Mouse (Mus musculus) heart, embryonic 14.5 days (tissue): ENCODE data around the gene Vps45. TPM values are rescaled to one million over a fixed set of nuclear protein-coding genes. Genes with fewer than 3 reads are reported as not detected.
"Not testable (repeated sequence)": the region's sequence is repeated elsewhere in the genome, so short reads cannot be mapped to it uniquely, and the experiment has no call there.

ENCODE experiments used
- ATAC-seq: fragments of 200-750 bp; cut with Nextera tagmentation; 2 replicates; pipeline ENCODE4 v1.8.0; 2017; ENCODE audit warnings: low read depth, moderate TSS enrichment; ENCODE audit not compliant: insufficient number of reproducible peaks, insufficient read depth, low FRiP score
- H3K27ac ChIP-seq, 2 experiments: fragments of 200-500 bp in 1 of 2; fragments of 300-500 bp in 1 of 2; sonication (generic) in 1 of 2; replicated peaks in 1 of 2; 2 replicates each; pipeline ENCODE4 v1.5.1; 2012 to 2014; ENCODE audit warnings: low read depth in 2 of 2, low read length in 2 of 2, control low read depth in 1 of 2, mild to moderate bottlenecking in 1 of 2, mixed read lengths in 1 of 2; ENCODE audit not compliant: control insufficient read depth in 1 of 2, insufficient read depth in 1 of 2
- H3K27me3 ChIP-seq: fragments of 300-500 bp; sonication (generic); 2 replicates; pipeline ENCODE4 v1.6.1; 2014; ENCODE audit warnings: mild to moderate bottlenecking, low read length, control low read depth; ENCODE audit not compliant: control insufficient read depth, insufficient read depth
- H3K36me3 ChIP-seq: fragments of 300-500 bp; sonication (generic); 2 replicates; pipeline ENCODE4 v1.6.1; 2014; ENCODE audit warnings: mild to moderate bottlenecking, control low read depth, low read length, mixed read lengths; ENCODE audit not compliant: control insufficient read depth, insufficient read depth
- H3K4me1 ChIP-seq, 2 experiments: fragments of 200-500 bp in 1 of 2; fragments of 300-500 bp in 1 of 2; sonication (generic) in 1 of 2; 2 replicates each; pipeline ENCODE4 v1.6.1; 2012 to 2014; ENCODE audit warnings: low read length in 2 of 2, control low read depth in 1 of 2, mixed read lengths in 1 of 2; ENCODE audit not compliant: control insufficient read depth in 2 of 2, insufficient read depth in 2 of 2
- H3K4me2 ChIP-seq: fragments of 300-500 bp; sonication (generic); 2 replicates; pipeline ENCODE4 v1.6.1; 2014; ENCODE audit warnings: mild to moderate bottlenecking, low read length
- H3K4me3 ChIP-seq, 2 experiments: fragments of 200-500 bp in 1 of 2; fragments of 300-500 bp in 1 of 2; sonication (generic) in 1 of 2; 2 replicates each; pipeline ENCODE4 v1.5.1; 2012 to 2014; ENCODE audit warnings: low read length in 2 of 2, mild to moderate bottlenecking in 2 of 2, control low read depth in 1 of 2, low read depth in 1 of 2, moderate library complexity in 1 of 2; ENCODE audit not compliant: control insufficient read depth in 1 of 2, insufficient read depth in 1 of 2
- H3K9ac ChIP-seq: fragments of 300-500 bp; sonication (generic); 2 replicates; pipeline ENCODE4 v1.6.1; 2014; ENCODE audit warnings: mild to moderate bottlenecking, low read length
- H3K9me3 ChIP-seq: fragments of 300-500 bp; sonication (generic); 2 replicates; pipeline ENCODE4 v1.6.1; 2016; ENCODE audit warnings: low read length, control low read depth; ENCODE audit not compliant: control insufficient read depth
- WGBS: fragments of 180-500 bp; shearing (Covaris S2); extraction: QIAGEN DNeasy Blood & Tissue Kit; methylation state at CpG from one replicate; pipeline ENCODE4 v1.1.7; 2014; 5-methylcytosine and 5-hydroxymethylcytosine counted together
- polyA plus RNA-seq: library from polyadenylated mRNA; unstranded; fragments of >200 nt; fragmentation: Nextera tagmentation; extraction: Ambion mirVana; gene quantifications from 2 replicates; pipeline ENCODE4 v1.2.1, GENCODE M21; 2014

Vps45 gene
- polyA plus RNA-seq, 1 experiment from 2014 or later: 22.8 TPM

- not testable (repeated sequence) for H3K4me2 ChIP-seq, ATAC-seq, H3K4me3 ChIP-seq, H3K27me3 ChIP-seq, H3K36me3 ChIP-seq, H3K9me3 ChIP-seq
- peak overlapping the region; percentile 80 to 94 for H3K27ac ChIP-seq
- WGBS: 70% methylated on average over 8 of the region's 8 CpGs
- peak overlapping the region; percentile 65; the same call in 1 of the 2 replicates for H3K9ac ChIP-seq
- H3K4me1 ChIP-seq: peaks cover 24 to 25% of the 10 kb centered on the region in 2 experiments
Measured at GRCm38 (mm10) chr3:95962182-95962581, 96.1 kb downstream of the Vps45 start.

- no peak for ATAC-seq
- no peaks in the 10 kb centered on the region for H3K9me3 ChIP-seq
- H3K36me3 ChIP-seq: no peaks in the 10 kb centered on the region
- no peak overlapping the region for H3K4me2 ChIP-seq
- H3K9ac ChIP-seq: no peak overlapping the region
- no peak overlapping the region for H3K27ac ChIP-seq
- WGBS: 92% methylated on average over 1 of the region's 1 CpGs
- H3K27me3 ChIP-seq: no peaks in the 10 kb centered on the region
- no peak overlapping the region for H3K4me3 ChIP-seq
- H3K4me1 ChIP-seq: peaks cover 25 to 32% of the 10 kb centered on the region in 2 experiments
Measured at GRCm38 (mm10) chr3:95959807-95960206, 98.5 kb downstream of the Vps45 start.

- Histone ChIP-seq H3K4me2 (no peak overlapping the region), H3K27me3 (no peaks in the 10 kb centered on the region), H3K9me3 (no peaks in the 10 kb centered on the region), H3K4me3 (no peak overlapping the region), H3K36me3 (no peaks in the 10 kb centered on the region), H3K27ac (peak overlapping the region; percentile 71 to 99; a peak in 3 of 4 replicates), H3K9ac (no peak overlapping the region), H3K4me1 (peaks cover 25 to 32% of the 10 kb centered on the region in 2 experiments)
- no peak for ATAC-seq
- WGBS: 83% methylated on average over 5 of the region's 5 CpGs
Measured at GRCm38 (mm10) chr3:95959082-95959481, 99.2 kb downstream of the Vps45 start.

GRCm38 (mm10) chr3:95957359-95958148, 100.7 kb downstream of the Vps45 start:
- WGBS: 20% methylated on average over 8 of the region's 8 CpGs
- peak overlapping the region; percentile 49 for H3K9ac ChIP-seq
- ATAC-seq: 0 out of 2 replicates have a peak, but pooled peaks have one; percentile 25
- peaks cover 25 to 32% of the 10 kb centered on the region in 2 experiments for H3K4me1 ChIP-seq
- H3K27me3 ChIP-seq: no peaks in the 10 kb centered on the region
- H3K4me2 ChIP-seq: peak overlapping the region; percentile 50
- H3K9me3 ChIP-seq: no peaks in the 10 kb centered on the region
- H3K27ac ChIP-seq: peak overlapping the region; percentile 98 to 99
- H3K36me3 ChIP-seq: no peaks in the 10 kb centered on the region
- H3K4me3 ChIP-seq: no peak overlapping the region

- no peak overlapping the region for H3K9ac ChIP-seq
Measured at GRCm38 (mm10) chr3:95955318-95955717, 102.9 kb downstream of the Vps45 start.

GRCm38 (mm10) chr3:95954648-95955173, 103.6 kb downstream of the Vps45 start:
- H3K36me3 ChIP-seq, H3K9me3 ChIP-seq, H3K4me2 ChIP-seq, H3K9ac ChIP-seq, H3K4me3 ChIP-seq, H3K27me3 ChIP-seq, ATAC-seq: not testable (repeated sequence)
- Histone ChIP-seq H3K27ac (0 out of 4 replicates have a peak overlapping the region, but pooled peaks of 1 of the 2 experiments have one; percentile 28), H3K4me1 (peaks cover 19 to 24% of the 10 kb centered on the region in 2 experiments)
- 85% methylated on average over 12 of the region's 12 CpGs for WGBS

More at GRCm38 (mm10) chr3:95955318-95955717, 102.9 kb downstream of the Vps45 start:
- peaks cover 19 to 24% of the 10 kb centered on the region in 2 experiments for H3K4me1 ChIP-seq
- H3K27ac ChIP-seq: 0 out of 4 replicates have a peak overlapping the region, but pooled peaks of 1 of the 2 experiments have one; percentile 50
- no peak overlapping the region for H3K4me2 ChIP-seq
- H3K9me3 ChIP-seq: no peaks in the 10 kb centered on the region
- no peak for ATAC-seq
- H3K27me3 ChIP-seq: no peaks in the 10 kb centered on the region
- no peak overlapping the region for H3K4me3 ChIP-seq
- no peaks in the 10 kb centered on the region for H3K36me3 ChIP-seq
- 81% methylated on average over 5 of the region's 5 CpGs for WGBS

- Histone ChIP-seq H3K36me3 (0 out of 2 replicates have a peak, but pooled peaks cover 3% of the 10 kb centered on the region), H3K4me3 (no peak overlapping the region), H3K9me3 (no peaks in the 10 kb centered on the region), H3K27me3 (no peaks in the 10 kb centered on the region), H3K4me1 (peaks cover 19 to 21% of the 10 kb centered on the region in 2 experiments), H3K4me2 (no peak overlapping the region), H3K27ac (no peak overlapping the region), H3K9ac (no peak overlapping the region)
- ATAC-seq: no peak
- 69% methylated on average over 3 of the region's 3 CpGs for WGBS
Measured at GRCm38 (mm10) chr3:95953522-95953921, 104.7 kb downstream of the Vps45 start.
